Mouse (Mus musculus) kidney, adult 18-20 months (tissue): ENCODE results near the gene Sfmbt2.

ENCODE experiments used
- DNase-seq: peaks from one replicate; pipeline ENCODE4 v3.0.0; 2021

Sfmbt2 gene

DNA sequence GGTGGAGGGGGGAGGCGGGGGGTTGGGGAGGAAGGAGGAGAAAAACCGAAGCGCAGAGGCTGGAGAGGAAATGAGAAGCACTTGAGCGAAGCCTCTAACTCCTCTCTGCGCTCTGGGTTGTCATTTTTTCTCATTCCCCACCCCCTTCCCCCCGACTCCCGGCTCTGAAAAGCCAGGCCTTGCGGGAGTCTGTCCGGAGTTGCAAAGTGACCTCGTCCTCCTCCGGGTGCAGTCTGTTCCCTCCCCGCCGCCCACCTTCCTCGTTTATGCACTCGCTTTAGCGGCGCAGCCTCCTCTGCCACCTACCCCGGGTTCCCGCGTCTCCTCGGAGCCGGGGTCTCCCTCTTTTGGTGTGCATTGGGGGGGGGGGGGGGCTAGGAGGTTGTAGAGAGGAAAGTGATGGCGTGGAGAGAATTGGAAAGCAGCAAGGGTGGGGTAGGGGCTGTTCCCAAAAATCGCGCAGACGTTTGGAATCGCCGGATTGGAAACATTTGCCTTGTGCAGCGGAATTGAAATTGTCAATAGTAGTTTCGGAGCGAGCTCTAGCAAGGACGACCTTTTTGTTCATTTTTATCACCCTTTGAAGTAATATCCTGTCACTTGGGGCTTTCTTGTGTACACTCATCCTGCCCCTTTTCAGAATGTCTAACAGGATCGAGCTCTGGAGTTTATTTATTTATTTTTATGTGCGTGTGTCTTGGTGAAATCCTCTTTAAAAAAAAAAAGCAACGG, 2.6 kb downstream of the Sfmbt2 start:
- DNase-seq = no peak

DNA sequence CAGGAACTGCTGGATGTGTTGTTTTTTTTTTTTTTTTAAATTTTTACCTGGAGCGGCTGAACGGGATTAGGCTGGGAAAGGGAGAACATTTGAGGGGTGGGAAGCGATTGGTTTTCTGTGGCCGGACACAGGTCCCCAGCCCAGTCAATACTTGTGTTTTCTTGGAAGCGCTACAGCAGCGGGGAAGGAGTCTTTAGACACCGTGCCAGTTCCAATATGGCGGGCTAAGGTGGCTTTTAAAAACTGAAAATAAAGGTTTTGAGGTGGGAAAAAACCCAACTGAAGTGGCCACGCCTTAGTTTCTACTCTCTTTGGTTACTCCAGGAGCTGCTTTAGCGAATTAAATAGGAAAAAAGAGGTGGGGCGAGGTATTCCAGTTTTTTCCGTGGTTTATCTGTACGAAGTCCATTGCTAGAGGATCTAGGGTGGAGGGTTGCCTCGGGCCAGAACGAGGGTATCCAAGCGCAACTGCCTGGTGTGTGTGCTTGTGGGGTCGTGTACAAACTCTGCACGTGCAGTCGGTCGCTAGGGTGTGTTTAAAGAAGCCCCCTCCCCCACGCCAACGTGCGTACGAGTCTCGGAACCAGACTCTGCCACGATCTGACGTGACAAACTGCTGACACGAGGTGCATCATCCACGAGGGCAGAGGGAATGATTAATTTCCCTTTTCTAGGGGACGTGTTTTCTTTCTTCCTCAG, 3.3 kb downstream of the Sfmbt2 start:
- peak; percentile 12 for DNase-seq

- DNase-seq = no peak
Measured at GRCm38 (mm10) chr2:10374207-10375023, 4.1 kb downstream of the Sfmbt2 start.

DNA sequence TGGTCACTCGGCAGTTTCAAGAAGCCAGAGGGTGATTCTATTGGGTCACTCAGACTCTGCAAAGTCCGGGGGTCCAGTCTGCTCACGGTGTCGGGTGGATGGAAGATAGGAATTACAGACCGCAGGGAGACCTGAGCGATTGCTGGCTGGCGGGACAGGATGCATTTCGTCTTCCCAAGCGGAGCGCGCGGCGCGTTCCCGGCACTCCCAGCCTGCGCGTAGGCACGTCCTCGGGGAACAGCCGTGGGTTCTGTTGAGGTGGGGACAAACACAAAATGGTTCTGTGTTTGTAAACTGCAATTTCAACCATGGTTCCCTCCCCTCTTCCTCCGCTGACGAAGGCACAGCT, 4.7 kb downstream of the Sfmbt2 start:
- DNase-seq = peak; percentile 8

GRCm38 (mm10) chr2:10389988-10390387, 19.7 kb downstream of the Sfmbt2 start:
- no peak for DNase-seq

DNA sequence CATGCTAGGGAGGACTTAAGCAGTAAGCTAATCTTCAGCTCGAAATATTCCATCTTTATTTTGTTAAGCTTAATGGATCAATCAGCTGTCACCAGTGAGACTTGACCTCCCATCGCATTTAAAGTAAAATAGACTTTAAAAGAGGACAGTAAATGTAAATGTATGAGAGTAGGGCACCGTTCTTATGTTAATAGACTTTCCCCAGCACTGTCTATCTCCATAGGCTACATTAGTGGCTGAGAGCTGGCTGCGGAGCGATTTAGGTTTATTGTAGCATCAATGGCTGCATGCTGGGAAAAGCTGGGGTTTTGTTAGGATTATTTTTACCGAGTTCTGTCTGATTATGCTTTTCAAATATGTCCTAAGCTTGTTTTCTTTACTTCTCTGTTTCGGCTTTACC, 20.5 kb downstream of the Sfmbt2 start:
- DNase-seq = no peak

DNA sequence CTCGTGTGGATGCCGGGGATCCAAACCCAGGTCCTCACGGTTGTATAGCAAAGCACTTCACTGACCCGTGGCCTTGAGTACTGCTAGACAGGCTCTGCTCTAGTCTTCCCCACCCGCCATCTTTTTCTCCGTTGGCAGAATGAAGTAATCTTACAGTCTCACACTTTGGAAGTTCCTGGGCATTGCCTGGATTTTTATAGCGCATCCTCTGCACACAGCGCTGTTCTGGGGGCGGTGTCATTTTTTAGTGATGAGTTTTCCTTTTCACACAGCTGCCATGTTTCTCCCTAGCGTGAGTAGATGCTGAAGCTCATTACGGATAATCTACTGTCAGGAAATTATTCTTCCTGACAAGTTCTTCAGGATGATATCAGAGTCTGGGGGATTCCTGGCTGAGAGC, 24.8 kb downstream of the Sfmbt2 start:
- no peak for DNase-seq

DNA sequence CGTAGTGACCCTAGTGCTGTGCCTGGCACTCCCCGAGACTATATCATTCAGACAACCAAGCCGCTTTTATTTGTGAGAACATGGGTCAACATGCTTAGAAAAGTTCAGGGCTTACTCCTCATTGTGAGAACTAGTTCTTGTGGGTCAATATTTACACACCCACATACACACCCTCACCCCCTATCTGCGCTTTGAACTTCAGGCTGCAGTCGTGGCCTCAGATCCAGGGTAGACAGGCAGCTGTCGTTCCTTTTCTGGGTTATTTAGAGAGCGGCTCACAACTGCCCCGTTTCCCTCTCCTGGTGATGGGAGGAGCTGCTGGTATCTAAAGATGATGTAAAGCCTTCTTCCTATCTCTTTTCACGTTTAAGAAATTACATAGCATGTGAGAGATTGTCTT, 27.5 kb downstream of the Sfmbt2 start:
- no peak for DNase-seq

DNA sequence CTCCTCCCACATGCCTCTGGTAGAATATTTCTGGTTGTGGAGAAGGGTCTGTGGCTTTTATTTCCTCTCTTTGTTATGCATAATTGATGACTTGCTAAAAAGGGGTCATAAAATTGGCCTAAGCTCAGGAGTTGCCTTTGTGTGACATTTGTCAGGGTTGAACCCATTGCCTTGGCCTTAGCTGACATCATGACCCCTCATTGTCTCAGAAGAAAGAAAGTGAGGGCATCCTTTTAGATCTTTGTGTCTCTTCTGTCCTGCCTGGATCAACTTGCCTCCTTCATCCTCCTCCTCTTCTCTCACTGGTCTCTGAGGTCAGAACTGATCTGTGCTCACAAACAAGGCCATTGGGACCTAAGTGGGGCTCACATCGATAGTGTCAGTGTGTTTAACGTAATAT, 35.8 kb downstream of the Sfmbt2 start:
- no peak for DNase-seq

GRCm38 (mm10) chr2:10409422-10409821, 39.1 kb downstream of the Sfmbt2 start:
- DNase-seq = no peak

DNA sequence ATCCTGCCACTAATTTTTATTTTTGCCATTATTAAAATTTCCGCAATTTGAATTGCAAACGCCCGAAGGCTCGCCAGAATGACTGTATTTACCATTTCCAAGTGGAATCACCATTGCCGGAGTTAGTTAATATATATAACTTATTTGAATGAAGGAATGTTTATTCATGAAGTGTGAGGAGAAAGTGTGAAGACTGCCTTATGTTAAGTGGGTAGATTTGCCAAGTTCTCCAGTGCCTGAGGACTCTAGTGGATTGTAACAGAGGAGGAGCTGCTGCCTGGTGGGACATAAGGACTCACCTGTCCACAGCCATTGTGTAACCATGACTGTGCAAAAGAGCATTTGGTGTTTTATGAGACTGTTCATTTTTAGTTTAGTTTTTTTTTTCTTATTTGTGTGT, 39.8 kb downstream of the Sfmbt2 start:
- no peak for DNase-seq

- no peak for DNase-seq
Measured at GRCm38 (mm10) chr2:10420944-10421420, 50.7 kb downstream of the Sfmbt2 start.

- DNase-seq = no peak
Measured at GRCm38 (mm10) chr2:10437290-10437689, 67.0 kb downstream of the Sfmbt2 start.

GRCm38 (mm10) chr2:10441811-10442210, 71.5 kb downstream of the Sfmbt2 start:
- no peak for DNase-seq

GRCm38 (mm10) chr2:10453577-10453976, 83.3 kb downstream of the Sfmbt2 start:
- DNase-seq = no peak

- DNase-seq = no peak
Measured at GRCm38 (mm10) chr2:10458309-10458708, 88.0 kb downstream of the Sfmbt2 start.

- peak; percentile 18 for DNase-seq
Measured at GRCm38 (mm10) chr2:10516516-10516915, 146.2 kb downstream of the Sfmbt2 start.

- no peak for DNase-seq
Measured at GRCm38 (mm10) chr2:10521719-10522415, 151.6 kb downstream of the Sfmbt2 start.

- no peak for DNase-seq
Measured at GRCm38 (mm10) chr2:10525622-10526021, 155.3 kb downstream of the Sfmbt2 start.

DNA sequence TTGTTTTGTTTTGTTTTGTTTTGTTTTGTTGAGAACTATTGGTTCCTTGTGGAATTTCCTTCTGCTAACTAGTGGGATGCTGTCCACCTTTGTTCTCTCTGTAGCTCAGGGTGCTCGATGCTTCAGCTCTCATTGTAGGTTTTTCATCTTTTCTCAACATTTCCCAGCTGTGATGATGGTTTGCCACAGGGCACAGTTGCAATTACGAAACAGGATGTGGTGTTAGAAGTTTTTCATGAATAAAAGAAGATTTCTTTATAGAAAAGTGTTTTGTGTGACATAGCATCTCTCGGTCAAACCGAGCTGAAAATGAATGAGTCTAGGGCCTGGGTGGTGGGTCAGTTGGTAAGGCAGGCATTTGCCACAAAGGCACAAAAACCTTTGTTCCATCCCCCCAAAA, 171.5 kb downstream of the Sfmbt2 start:
- DNase-seq = no peak

GRCm38 (mm10) chr2:10542388-10542787, 172.1 kb downstream of the Sfmbt2 start:
- DNase-seq = no peak

GRCm38 (mm10) chr2:10558816-10559215, 188.5 kb downstream of the Sfmbt2 start:
- DNase-seq = no peak

DNA sequence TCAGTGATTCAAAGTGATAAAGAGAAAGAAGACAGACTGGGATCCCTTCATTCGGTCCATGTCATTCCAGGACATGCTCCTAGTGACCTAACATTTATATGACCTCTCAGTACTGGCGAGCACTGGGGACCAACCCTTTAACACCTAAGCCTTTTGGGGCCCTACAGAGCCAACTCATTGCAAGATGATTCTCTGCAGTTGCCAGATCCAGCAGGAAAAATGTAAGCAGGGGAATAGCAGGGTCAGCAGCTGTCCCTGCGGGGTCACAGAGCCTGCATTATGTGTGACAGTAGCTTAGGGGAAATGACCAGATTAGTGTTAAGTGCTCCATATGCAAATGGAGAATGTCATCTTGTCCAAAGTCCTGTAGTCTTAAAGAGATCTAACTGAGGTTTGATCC, 195.2 kb downstream of the Sfmbt2 start:
- DNase-seq = no peak
